Mouse (Mus musculus) lung, postnatal 0 days (tissue): ENCODE data around the gene Myadm.

ENCODE experiments used
- CTCF ChIP-seq: IDR thresholded peaks from 2 replicates; pipeline ENCODE4 v1.5.1; 2016; ENCODE audit warnings: antibody characterized with exemption, mild to moderate bottlenecking
- EP300 ChIP-seq: IDR thresholded peaks from 2 replicates; pipeline ENCODE4 v1.6.1; 2016; ENCODE audit warnings: antibody characterized with exemption, mild to moderate bottlenecking, control low read depth

- TF ChIP-seq CTCF = no peak
- TF ChIP-seq EP300 = no peak
These were observed 7.8 kb downstream of the Myadm start for GRCm38 (mm10) chr7:3296711-3297110.
